Mouse (Mus musculus): Measurements from ENCODE around the gene Cuedc1. TPM values are rescaled to one million over a fixed set of nuclear protein-coding genes. Genes with fewer than 3 reads are reported as not detected.
A peak's percentile ranks its signal among the peaks of the same experiment; 100 is the strongest.

The Cuedc1 gene
- polyA plus RNA-seq, 1 experiment from 2014 or later: 53.2 TPM

- H3K9ac ChIP-seq: no peak overlapping the region
- no peak for ATAC-seq (ENCODE audit: low FRiP score)
- H3K27ac ChIP-seq: no peak overlapping the region
- H3K9me3 ChIP-seq (replicated peaks): no peaks in the 10 kb centered on the region
- no peaks in the 10 kb centered on the region for H3K36me3 ChIP-seq
- H3K27me3 ChIP-seq: no peaks in the 10 kb centered on the region
- H3K4me1 ChIP-seq: peaks cover 23% of the 10 kb centered on the region
- no peak overlapping the region for H3K4me3 ChIP-seq
- no peak overlapping the region for H3K4me2 ChIP-seq (replicated peaks)
- 79% methylated on average over 5 of the region's 5 CpGs for WGBS
Measured at GRCm38 (mm10) chr11:88090293-88090692, 7.6 kb upstream of the Cuedc1 start.

GRCm38 (mm10) chr11:88091949-88092348 lies 5.9 kb upstream of the Cuedc1 start:
- WGBS: 82% methylated on average over 1 of the region's 1 CpGs
- H3K27ac ChIP-seq: no peak overlapping the region
- H3K9me3 ChIP-seq (replicated peaks): no peaks in the 10 kb centered on the region
- no peak overlapping the region for H3K9ac ChIP-seq
- no peaks in the 10 kb centered on the region; the same call in 1 of the 2 replicates for H3K27me3 ChIP-seq
- no peak for ATAC-seq (ENCODE audit: low FRiP score)
- no peak overlapping the region for H3K4me3 ChIP-seq
- H3K36me3 ChIP-seq: no peaks in the 10 kb centered on the region
- H3K4me2 ChIP-seq (replicated peaks): no peak overlapping the region
- H3K4me1 ChIP-seq: peaks cover 13% of the 10 kb centered on the region

- Histone ChIP-seq H3K4me3 (no peak overlapping the region), H3K4me1 (peaks cover 41% of the 10 kb centered on the region), H3K9ac (0 out of 2 replicates have a peak overlapping the region, but pooled peaks have one; percentile 3), H3K27me3 (peaks cover 10% of the 10 kb centered on the region), H3K4me2 (replicated peaks) (no peak overlapping the region), H3K27ac (no peak overlapping the region), H3K36me3 (no peaks in the 10 kb centered on the region), H3K9me3 (replicated peaks) (no peaks in the 10 kb centered on the region)
- ATAC-seq (ENCODE audit: low FRiP score): no peak
- 19% methylated on average over 4 of the region's 4 CpGs for WGBS
Measured at GRCm38 (mm10) chr11:88097173-88097572, 685 bp upstream of the Cuedc1 start.

GRCm38 (mm10) chr11:88098787-88099598 lies 1.1 kb downstream of the Cuedc1 start:
- Histone ChIP-seq H3K4me3 (peak overlapping the region; percentile 88), H3K9ac (peak overlapping the region; percentile 99), H3K4me2 (replicated peaks) (peak overlapping the region; percentile 70), H3K36me3 (no peaks in the 10 kb centered on the region), H3K4me1 (peaks cover 44% of the 10 kb centered on the region), H3K9me3 (replicated peaks) (no peaks in the 10 kb centered on the region), H3K27me3 (peaks cover 10% of the 10 kb centered on the region), H3K27ac (peak overlapping the region; percentile 91)
- ATAC-seq (ENCODE audit: low FRiP score): peak; percentile 67
- under 1% methylated on average over 63 of the region's 95 CpGs for WGBS

- Histone ChIP-seq H3K4me2 (replicated peaks) (peak overlapping the region; percentile 70), H3K27me3 (peaks cover 10% of the 10 kb centered on the region), H3K4me1 (peaks cover 44% of the 10 kb centered on the region), H3K36me3 (no peaks in the 10 kb centered on the region), H3K9me3 (replicated peaks) (no peaks in the 10 kb centered on the region), H3K27ac (peak overlapping the region; percentile 91), H3K9ac (peak overlapping the region; percentile 99), H3K4me3 (peak overlapping the region; percentile 88)
- WGBS: under 1% methylated on average over 29 of the region's 38 CpGs
- ATAC-seq (ENCODE audit: low FRiP score): peak; percentile 23; the same call in 1 of the 2 replicates
Measured at GRCm38 (mm10) chr11:88099599-88100023, 1.8 kb downstream of the Cuedc1 start.

- WGBS: 35% methylated on average over 4 of the region's 4 CpGs
- H3K9me3 ChIP-seq (replicated peaks): no peaks in the 10 kb centered on the region
- ATAC-seq (ENCODE audit: low FRiP score): no peak
- peak overlapping the region; percentile 88 for H3K4me3 ChIP-seq
- H3K4me2 ChIP-seq (replicated peaks): peak overlapping the region; percentile 70
- H3K9ac ChIP-seq: peak overlapping the region; percentile 99
- H3K27ac ChIP-seq: no peak overlapping the region; the same call in 1 of the 2 replicates
- peaks cover 44% of the 10 kb centered on the region for H3K4me1 ChIP-seq
- no peaks in the 10 kb centered on the region for H3K36me3 ChIP-seq
- H3K27me3 ChIP-seq: peaks cover 10% of the 10 kb centered on the region
Measured at GRCm38 (mm10) chr11:88100170-88100569, 2.3 kb downstream of the Cuedc1 start.

- no peak overlapping the region for H3K4me2 ChIP-seq (replicated peaks)
- peaks cover 4% of the 10 kb centered on the region; the same call in 1 of the 2 replicates for H3K27me3 ChIP-seq
- peaks cover 36% of the 10 kb centered on the region for H3K4me1 ChIP-seq
- ATAC-seq (ENCODE audit: low FRiP score): no peak
- WGBS: 88% methylated on average over 19 of the region's 19 CpGs
- no peak overlapping the region for H3K27ac ChIP-seq
- no peaks in the 10 kb centered on the region for H3K36me3 ChIP-seq
- no peaks in the 10 kb centered on the region for H3K9me3 ChIP-seq (replicated peaks)
- H3K9ac ChIP-seq: no peak overlapping the region
- no peak overlapping the region for H3K4me3 ChIP-seq
Measured at GRCm38 (mm10) chr11:88103214-88103941, 5.5 kb downstream of the Cuedc1 start.

- Histone ChIP-seq H3K4me1 (peaks cover 33% of the 10 kb centered on the region), H3K9ac (no peak overlapping the region), H3K4me2 (replicated peaks) (no peak overlapping the region), H3K36me3 (no peaks in the 10 kb centered on the region), H3K27ac (0 out of 2 replicates have a peak overlapping the region, but pooled peaks have one; percentile 31), H3K27me3 (no peaks in the 10 kb centered on the region), H3K4me3 (no peak overlapping the region), H3K9me3 (replicated peaks) (no peaks in the 10 kb centered on the region)
- 79% methylated on average over 6 of the region's 6 CpGs for WGBS
- no peak for ATAC-seq (ENCODE audit: low FRiP score)
Measured at GRCm38 (mm10) chr11:88105494-88106291, 7.8 kb downstream of the Cuedc1 start.

- Histone ChIP-seq H3K4me2 (replicated peaks) (no peak overlapping the region), H3K27me3 (no peaks in the 10 kb centered on the region), H3K9ac (no peak overlapping the region), H3K36me3 (no peaks in the 10 kb centered on the region), H3K27ac (0 out of 2 replicates have a peak overlapping the region, but pooled peaks have one; percentile 31), H3K4me1 (peaks cover 29% of the 10 kb centered on the region; the same call in 1 of the 2 replicates), H3K4me3 (no peak overlapping the region), H3K9me3 (replicated peaks) (no peaks in the 10 kb centered on the region)
- WGBS: 75% methylated on average over 8 of the region's 8 CpGs
- ATAC-seq (ENCODE audit: low FRiP score): no peak
Measured at GRCm38 (mm10) chr11:88106292-88106554, 8.4 kb downstream of the Cuedc1 start.

- H3K27ac ChIP-seq: no peak overlapping the region; the same call in 1 of the 2 replicates
- H3K4me3 ChIP-seq: no peak overlapping the region
- H3K4me1 ChIP-seq: peaks cover 29% of the 10 kb centered on the region; the same call in 1 of the 2 replicates
- 82% methylated on average over 4 of the region's 4 CpGs for WGBS
- ATAC-seq (ENCODE audit: low FRiP score): no peak
- no peaks in the 10 kb centered on the region for H3K36me3 ChIP-seq
- no peaks in the 10 kb centered on the region for H3K27me3 ChIP-seq
- no peak overlapping the region for H3K4me2 ChIP-seq (replicated peaks)
- no peak overlapping the region for H3K9ac ChIP-seq
- no peaks in the 10 kb centered on the region for H3K9me3 ChIP-seq (replicated peaks)
Measured at GRCm38 (mm10) chr11:88107365-88107764, 9.5 kb downstream of the Cuedc1 start.

- Histone ChIP-seq H3K4me3 (no peak overlapping the region), H3K9ac (no peak overlapping the region), H3K4me1 (peaks cover 49% of the 10 kb centered on the region), H3K36me3 (no peaks in the 10 kb centered on the region), H3K27me3 (no peaks in the 10 kb centered on the region), H3K9me3 (replicated peaks) (no peaks in the 10 kb centered on the region), H3K4me2 (replicated peaks) (no peak overlapping the region), H3K27ac (no peak overlapping the region)
- 63% methylated on average over 8 of the region's 9 CpGs for WGBS
- no peak for ATAC-seq (ENCODE audit: low FRiP score)
Measured at GRCm38 (mm10) chr11:88110031-88110594, 12.3 kb downstream of the Cuedc1 start.
